Mouse (Mus musculus) thymus, adult 18-20 months (tissue): ENCODE measurements around the gene Trp53bp2.
A peak's percentile ranks its signal among the peaks of the same experiment; 100 is the strongest.

Source experiments
- DNase-seq, 2 experiments: peaks; one replicate each; pipeline ENCODE4 v3.0.0; 2022; ENCODE audit warnings: mixed read lengths in 2 of 2

Trp53bp2 gene

GRCm38 (mm10) chr1:182408684-182409327 lies at the start of gene Trp53bp2:
Trp53bp2 (plus strand) TSS chr1:182409172.
- peak; percentile 97 to 99 for DNase-seq

- DNase-seq: no peak
Measured at GRCm38 (mm10) chr1:182362703-182363102, 46.3 kb upstream of the Trp53bp2 start.

GRCm38 (mm10) chr1:182363683-182364404 lies 45.1 kb upstream of the Trp53bp2 start:
- no peak for DNase-seq

GRCm38 (mm10) chr1:182368309-182368708 lies 40.7 kb upstream of the Trp53bp2 start:
- DNase-seq: no peak

GRCm38 (mm10) chr1:182368782-182369181 lies 40.2 kb upstream of the Trp53bp2 start:
- DNase-seq: no peak

- no peak for DNase-seq
Measured at GRCm38 (mm10) chr1:182369435-182369834, 39.5 kb upstream of the Trp53bp2 start.

- DNase-seq: no peak
Measured at GRCm38 (mm10) chr1:182371891-182372290, 37.1 kb upstream of the Trp53bp2 start.

- DNase-seq: no peak
Measured at GRCm38 (mm10) chr1:182376221-182376620, 32.8 kb upstream of the Trp53bp2 start.

GRCm38 (mm10) chr1:182376826-182377225 lies 32.1 kb upstream of the Trp53bp2 start:
- DNase-seq: no peak

GRCm38 (mm10) chr1:182377519-182377918 lies 31.5 kb upstream of the Trp53bp2 start:
- DNase-seq: no peak

- DNase-seq: no peak
Measured at GRCm38 (mm10) chr1:182378205-182378835, 30.7 kb upstream of the Trp53bp2 start.

- DNase-seq: no peak
Measured at GRCm38 (mm10) chr1:182378876-182379275, 30.1 kb upstream of the Trp53bp2 start.

- no peak for DNase-seq
Measured at GRCm38 (mm10) chr1:182380683-182381082, 28.3 kb upstream of the Trp53bp2 start.

- no peak for DNase-seq
Measured at GRCm38 (mm10) chr1:182381327-182381726, 27.6 kb upstream of the Trp53bp2 start.

GRCm38 (mm10) chr1:182383096-182383495 lies 25.9 kb upstream of the Trp53bp2 start:
- no peak for DNase-seq

GRCm38 (mm10) chr1:182386449-182386848 lies 22.5 kb upstream of the Trp53bp2 start:
- DNase-seq: no peak

GRCm38 (mm10) chr1:182388729-182389128 lies 20.2 kb upstream of the Trp53bp2 start:
- no peak for DNase-seq

GRCm38 (mm10) chr1:182398171-182398570 lies 10.8 kb upstream of the Trp53bp2 start:
- DNase-seq: no peak

- DNase-seq: no peak
Measured at GRCm38 (mm10) chr1:182398780-182399179, 10.2 kb upstream of the Trp53bp2 start.

- DNase-seq: no peak
Measured at GRCm38 (mm10) chr1:182399205-182399604, 9.8 kb upstream of the Trp53bp2 start.

GRCm38 (mm10) chr1:182399908-182400307 lies 9.1 kb upstream of the Trp53bp2 start:
- DNase-seq: no peak

GRCm38 (mm10) chr1:182403076-182403475 lies 5.9 kb upstream of the Trp53bp2 start:
- no peak for DNase-seq

- no peak for DNase-seq
Measured at GRCm38 (mm10) chr1:182406621-182407020, 2.4 kb upstream of the Trp53bp2 start.

- DNase-seq: no peak
Measured at GRCm38 (mm10) chr1:182408243-182408642, 729 bp upstream of the Trp53bp2 start.
